Comparison of ENCODE assay signal across 15 mouse cellular contexts in the genomic region with DNA sequence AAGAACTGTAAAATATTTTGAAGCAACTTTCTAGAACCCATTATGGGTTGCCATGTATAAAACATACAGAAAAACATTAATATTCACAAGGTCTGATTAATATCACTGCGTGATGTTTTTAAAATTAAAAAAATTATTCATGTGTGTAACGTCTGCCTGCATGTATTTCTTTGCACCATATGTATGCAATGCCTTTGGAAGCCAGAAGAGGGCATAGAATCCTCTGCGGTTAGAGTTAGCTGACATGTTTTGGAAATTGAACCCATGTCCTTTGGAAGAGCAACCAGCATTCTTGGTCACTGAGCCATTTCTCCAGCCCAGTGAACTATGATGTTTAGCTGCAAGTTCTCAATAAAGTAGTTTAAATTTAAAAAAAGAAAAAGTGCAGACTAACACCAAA.
DNase-seq lines count a peak whose midpoint lies in the region; ATAC-seq and TF ChIP-seq lines count a peak whose summit lies in the region.
"Had no signal": no experiment of that assay in that cellular context is flagged by ENCODE, and none has a peak within 500 bp of the region (broad histone marks: within the 10 kb centered on the region; RNA-seq: fewer than 3 reads in every experiment).

No protein-coding gene starts in this region.

- no peaks in the 10 kb centered on the region for H3K27me3 ChIP-seq in forebrain, postnatal 0 days (ENCODE audit: insufficient read depth, low read length)
- no peaks in the 10 kb centered on the region for H3K27me3 ChIP-seq in forebrain, embryonic 16.5 days (replicated peaks; ENCODE audit: control insufficient read depth, insufficient read depth, low read length)
- no peaks in the 10 kb centered on the region for H3K27me3 ChIP-seq in lung, embryonic 14.5 days (ENCODE audit: insufficient read depth, low read length)
- no peaks in the 10 kb centered on the region for H3K27me3 ChIP-seq in cerebellum, adult 2 months (ENCODE audit: control insufficient read depth, insufficient read depth, low read length)
- H3K27me3 ChIP-seq: heart, embryonic 15.5 days; hindbrain, embryonic 15.5 days had no signal

- H3K9me3 ChIP-seq in forebrain, postnatal 0 days (ENCODE audit: low read length), result no peaks in the 10 kb centered on the region
- H3K9me3 ChIP-seq in forebrain, embryonic 16.5 days (ENCODE audit: control insufficient read depth, low read length), result no peaks in the 10 kb centered on the region
- H3K9me3 ChIP-seq in lung, embryonic 14.5 days (ENCODE audit: low read depth, low read length), result no peaks in the 10 kb centered on the region
- H3K9me3 ChIP-seq: heart, embryonic 15.5 days; hindbrain, embryonic 15.5 days; midbrain, embryonic 10.5 days had no signal

- H3K9ac ChIP-seq in forebrain, postnatal 0 days, result no peak overlapping the region
- no peak overlapping the region for H3K9ac ChIP-seq in forebrain, embryonic 16.5 days (replicated peaks; ENCODE audit: low read depth, low read length)
- H3K9ac ChIP-seq in lung, embryonic 14.5 days, result no peak overlapping the region
- H3K9ac ChIP-seq: heart, embryonic 15.5 days; hindbrain, embryonic 15.5 days had no signal

- 31% methylated on average over 3 of the region's 3 CpGs for WGBS in forebrain, postnatal 0 days
- 32% methylated on average over 3 of the region's 3 CpGs for WGBS in forebrain, embryonic 16.5 days
- 34% methylated on average over 3 of the region's 3 CpGs for WGBS in lung, embryonic 14.5 days
- 41% methylated on average over 3 of the region's 3 CpGs for WGBS in cerebellum, adult 2 months

- no peak for DNase-seq in forebrain, postnatal 0 days
- DNase-seq in lung, embryonic 14.5 days, result peak; percentile 34
- no peak for DNase-seq in lung, postnatal 14 days
- peak; percentile 13 for DNase-seq in MEL-GATA-1-ER (ENCODE audit: extremely low read depth, low read depth)
- peak; percentile 5 for DNase-seq in embryo, embryonic 9.5 days (ENCODE audit: extremely low spot score)
- DNase-seq in cerebellum, adult 2 months, result no peak
- no peak for DNase-seq in spleen, adult 12 weeks (ENCODE audit: low spot score)
- DNase-seq: cerebellum, postnatal 25 days; right cerebral cortex, postnatal 14 days; thymus, postnatal 14 days had no signal

- peak; percentile 37 for TF ChIP-seq CTCF in forebrain, postnatal 0 days (IDR thresholded peaks at IDR 0.05; ENCODE audit: low read depth)
- TF ChIP-seq CTCF in lung, embryonic 14.5 days (IDR thresholded peaks at IDR 0.05; ENCODE audit: low read depth), result peak; percentile 51
- no peak for TF ChIP-seq CTCF in cerebellum, adult 2 months (IDR thresholded peaks at IDR 0.05; ENCODE audit: borderline replicate concordance, insufficient read depth, low read depth, low read length)

- H3K4me3 ChIP-seq in forebrain, postnatal 0 days (ENCODE audit: low read depth, low read length), result no peak overlapping the region
- no peak overlapping the region for H3K4me3 ChIP-seq in forebrain, embryonic 16.5 days (replicated peaks; ENCODE audit: low read length)
- no peak overlapping the region for H3K4me3 ChIP-seq in lung, embryonic 14.5 days (ENCODE audit: low read depth, low read length)
- H3K4me3 ChIP-seq in cerebellum, adult 2 months (replicated peaks; ENCODE audit: insufficient read depth, low read depth, low read length), result no peak overlapping the region
- H3K4me3 ChIP-seq: heart, embryonic 15.5 days; hindbrain, embryonic 15.5 days; midbrain, embryonic 10.5 days had no signal

- no peak for ATAC-seq in forebrain, postnatal 0 days
- no peak for ATAC-seq in forebrain, embryonic 16.5 days
- no peak for ATAC-seq in lung, embryonic 14.5 days (ENCODE audit: insufficient read depth)

- no peaks in the 10 kb centered on the region for H3K4me1 ChIP-seq in forebrain, postnatal 0 days (ENCODE audit: insufficient read depth)
- H3K4me1 ChIP-seq in forebrain, embryonic 16.5 days (replicated peaks; ENCODE audit: control insufficient read depth, insufficient read depth, low read length), result no peaks in the 10 kb centered on the region
- H3K4me1 ChIP-seq in lung, embryonic 14.5 days (ENCODE audit: insufficient read depth), result no peaks in the 10 kb centered on the region
- H3K4me1 ChIP-seq in cerebellum, adult 2 months (ENCODE audit: control insufficient read depth, insufficient read depth, low read length), result no peaks in the 10 kb centered on the region
- H3K4me1 ChIP-seq: heart, embryonic 15.5 days; hindbrain, embryonic 15.5 days; midbrain, embryonic 10.5 days had no signal

- H3K36me3 ChIP-seq in forebrain, postnatal 0 days (ENCODE audit: insufficient read depth), result no peaks in the 10 kb centered on the region
- no peaks in the 10 kb centered on the region for H3K36me3 ChIP-seq in forebrain, embryonic 16.5 days (ENCODE audit: control insufficient read depth, insufficient read depth)
- H3K36me3 ChIP-seq in lung, embryonic 14.5 days (ENCODE audit: insufficient read depth), result no peaks in the 10 kb centered on the region
- H3K36me3 ChIP-seq: heart, embryonic 15.5 days; hindbrain, embryonic 15.5 days; midbrain, embryonic 10.5 days had no signal

- no peak overlapping the region for H3K27ac ChIP-seq in forebrain, postnatal 0 days (ENCODE audit: low read depth, low read length)
- H3K27ac ChIP-seq in forebrain, embryonic 16.5 days (ENCODE audit: low read length), result no peak overlapping the region
- no peak overlapping the region for H3K27ac ChIP-seq in lung, embryonic 14.5 days (ENCODE audit: low read depth)
- no peak overlapping the region for H3K27ac ChIP-seq in cerebellum, adult 2 months (ENCODE audit: insufficient read depth, low read length)
- H3K27ac ChIP-seq: heart, embryonic 15.5 days; hindbrain, embryonic 15.5 days; midbrain, embryonic 10.5 days had no signal

- H3K4me2 ChIP-seq in forebrain, postnatal 0 days (ENCODE audit: low read depth), result no peak overlapping the region
- no peak overlapping the region for H3K4me2 ChIP-seq in forebrain, embryonic 16.5 days (ENCODE audit: low read length)
- H3K4me2 ChIP-seq in lung, embryonic 14.5 days, result no peak overlapping the region
- H3K4me2 ChIP-seq: heart, embryonic 15.5 days; hindbrain, embryonic 15.5 days; liver, embryonic 11.5 days had no signal

- no peak for TF ChIP-seq POLR2A in cerebellum, adult 2 months (IDR thresholded peaks at IDR 0.05; ENCODE audit: borderline replicate concordance, insufficient read depth, low read length)

Comparison
In these comparisons a context has a peak if more than half of its experiments do, and no peak if none do; other contexts are left out.
1. DNase-seq: peak in lung, embryonic 14.5 days (single experiment), MEL-GATA-1-ER (single experiment) and embryo, embryonic 9.5 days (single experiment); none in forebrain, postnatal 0 days (single experiment), lung, postnatal 14 days (single experiment), cerebellum, adult 2 months (0 of 2) and spleen, adult 12 weeks (single experiment).